Mouse (Mus musculus) embryonic facial prominence, embryonic 14.5 days (tissue): ENCODE data around the gene Ppm1f. TPM values are rescaled to one million over a fixed set of nuclear protein-coding genes. Genes with fewer than 3 reads are reported as not detected.
A peak's percentile ranks its signal among the peaks of the same experiment; 100 is the strongest.
"Not testable (repeated sequence)": the region's sequence is repeated elsewhere in the genome, so short reads cannot be mapped to it uniquely, and the experiment has no call there.

Experiments used
- ATAC-seq: fragments of 200-750 bp; cut with Nextera tagmentation; 2 replicates; pipeline ENCODE4 v1.8.0; 2017; ENCODE audit warnings: low read depth, moderate number of reproducible peaks, moderate TSS enrichment
- DNase-seq: peaks from one replicate; pipeline ENCODE4 v3.0.0-alpha.2; 2015; ENCODE audit warnings: low spot score
- H3K27ac ChIP-seq: fragments of 300-500 bp; sonication (generic); replicated peaks from 2 replicates; pipeline ENCODE4 v1.5.1; 2014; ENCODE audit warnings: low read depth, mild to moderate bottlenecking, low read length, moderate library complexity
- H3K27me3 ChIP-seq: fragments of 300-500 bp; sonication (generic); replicated peaks from 2 replicates; pipeline ENCODE4 v1.6.1; 2014; ENCODE audit warnings: low read length; ENCODE audit not compliant: control insufficient read depth, insufficient read depth
- H3K36me3 ChIP-seq: fragments of 300-500 bp; sonication (generic); 2 replicates; pipeline ENCODE4 v1.6.1; 2014; ENCODE audit warnings: low read length, mixed read lengths; ENCODE audit not compliant: control insufficient read depth, insufficient read depth
- H3K4me1 ChIP-seq: fragments of 300-500 bp; sonication (generic); 2 replicates; pipeline ENCODE4 v1.6.1; 2014; ENCODE audit warnings: antibody characterized with exemption, low read length; ENCODE audit not compliant: control insufficient read depth, insufficient read depth
- H3K4me2 ChIP-seq: fragments of 300-500 bp; sonication (generic); 2 replicates; pipeline ENCODE4 v1.6.1; 2014; ENCODE audit warnings: low read depth, mild to moderate bottlenecking, low read length, moderate library complexity, mixed read lengths
- H3K4me3 ChIP-seq: fragments of 300-500 bp; sonication (generic); 2 replicates; pipeline ENCODE4 v1.5.1; 2014; ENCODE audit warnings: low read depth, mild to moderate bottlenecking, low read length
- H3K9ac ChIP-seq: fragments of 300-500 bp; sonication (generic); 2 replicates; pipeline ENCODE4 v1.6.1; 2014; ENCODE audit warnings: low read depth, mild to moderate bottlenecking, low read length, moderate library complexity, mixed read lengths
- H3K9me3 ChIP-seq: fragments of 300-500 bp; sonication (generic); 2 replicates; pipeline ENCODE4 v1.6.1; 2016; ENCODE audit warnings: low read length; ENCODE audit not compliant: control insufficient read depth
- WGBS: fragments of 180-500 bp; shearing (Covaris S2); extraction: QIAGEN DNeasy Blood & Tissue Kit; methylation state at CpG from one replicate; pipeline ENCODE4 v1.1.7; 2014; 5-methylcytosine and 5-hydroxymethylcytosine counted together
- polyA plus RNA-seq: library from polyadenylated mRNA; unstranded; fragments of >200 nt; fragmentation: Nextera tagmentation; extraction: Ambion mirVana; gene quantifications from 2 replicates; pipeline ENCODE4 v1.2.1, GENCODE M21; 2014

Gene Ppm1f
- polyA plus RNA-seq, 1 experiment from 2014 or later: 21.6 TPM

- no peak overlapping the region for H3K4me3 ChIP-seq
- WGBS: 52% methylated on average over 3 of the region's 3 CpGs
- no peak overlapping the region for H3K27ac ChIP-seq
- no peak overlapping the region for H3K9ac ChIP-seq
- H3K4me2 ChIP-seq: no peak overlapping the region
- peaks cover 96% of the 10 kb centered on the region for H3K36me3 ChIP-seq
- H3K27me3 ChIP-seq: no peaks in the 10 kb centered on the region
- no peak for DNase-seq
- no peak for ATAC-seq
- H3K4me1 ChIP-seq: no peaks in the 10 kb centered on the region
- no peaks in the 10 kb centered on the region for H3K9me3 ChIP-seq
Observed at GRCm38 (mm10) chr16:16921021-16921435, 24.8 kb downstream of the Ppm1f start.

GRCm38 (mm10) chr16:16924481-16924880, 28.2 kb downstream of the Ppm1f start:
- Histone ChIP-seq H3K9ac (no peak overlapping the region), H3K4me1 (no peaks in the 10 kb centered on the region), H3K27ac (no peak overlapping the region), H3K9me3 (no peaks in the 10 kb centered on the region), H3K4me2 (no peak overlapping the region), H3K4me3 (no peak overlapping the region), H3K27me3 (no peaks in the 10 kb centered on the region), H3K36me3 (peaks cover 65% of the 10 kb centered on the region)
- no peak for DNase-seq
- 90% methylated on average over 3 of the region's 3 CpGs for WGBS
- ATAC-seq: no peak

- DNase-seq (peak; percentile 42), ATAC-seq (peak; percentile 78)
- H3K9ac ChIP-seq: no peak overlapping the region
- H3K4me3 ChIP-seq: no peak overlapping the region
- peaks cover 45% of the 10 kb centered on the region for H3K36me3 ChIP-seq
- no peak overlapping the region for H3K27ac ChIP-seq
- WGBS: 70% methylated on average over 5 of the region's 5 CpGs
- H3K27me3 ChIP-seq: no peaks in the 10 kb centered on the region
- no peak overlapping the region for H3K4me2 ChIP-seq
- no peaks in the 10 kb centered on the region for H3K9me3 ChIP-seq
- no peaks in the 10 kb centered on the region for H3K4me1 ChIP-seq
Observed at GRCm38 (mm10) chr16:16926536-16926935, 30.3 kb downstream of the Ppm1f start.

GRCm38 (mm10) chr16:16928908-16929307, 32.6 kb downstream of the Ppm1f start:
- not testable (repeated sequence) for H3K27ac ChIP-seq, H3K4me1 ChIP-seq, H3K27me3 ChIP-seq, H3K9me3 ChIP-seq, H3K4me2 ChIP-seq, H3K4me3 ChIP-seq, H3K9ac ChIP-seq
- peaks cover 21% of the 10 kb centered on the region for H3K36me3 ChIP-seq
- WGBS: 78% methylated on average over 3 of the region's 3 CpGs
- peak; percentile 50 for DNase-seq
- ATAC-seq: peak; percentile 39; the same call in 1 of the 2 replicates

- Histone ChIP-seq H3K27me3 (no peaks in the 10 kb centered on the region), H3K9me3 (peaks cover 4% of the 10 kb centered on the region; the same call in 1 of the 2 replicates), H3K4me3 (no peak overlapping the region), H3K4me2 (no peak overlapping the region), H3K9ac (no peak overlapping the region), H3K36me3 (0 out of 2 replicates have a peak, but pooled peaks cover 8% of the 10 kb centered on the region), H3K27ac (no peak overlapping the region), H3K4me1 (no peaks in the 10 kb centered on the region)
- ATAC-seq (no peak), DNase-seq (no peak)
- WGBS: 77% methylated on average over 3 of the region's 3 CpGs
Observed at GRCm38 (mm10) chr16:16930326-16930725, 34.1 kb downstream of the Ppm1f start.

GRCm38 (mm10) chr16:16930810-16931296, 34.6 kb downstream of the Ppm1f start:
- no peak overlapping the region for H3K4me3 ChIP-seq
- no peak overlapping the region for H3K27ac ChIP-seq
- H3K9ac ChIP-seq: no peak overlapping the region
- H3K9me3 ChIP-seq: peaks cover 4% of the 10 kb centered on the region; the same call in 1 of the 2 replicates
- 76% methylated on average over 5 of the region's 5 CpGs for WGBS
- DNase-seq (no peak), ATAC-seq (no peak)
- no peaks in the 10 kb centered on the region for H3K4me1 ChIP-seq
- H3K27me3 ChIP-seq: no peaks in the 10 kb centered on the region
- 0 out of 2 replicates have a peak, but pooled peaks cover 3% of the 10 kb centered on the region for H3K36me3 ChIP-seq
- H3K4me2 ChIP-seq: no peak overlapping the region

GRCm38 (mm10) chr16:16939543-16939942, 43.3 kb downstream of the Ppm1f start:
- H3K4me1 ChIP-seq: no peaks in the 10 kb centered on the region
- H3K27ac ChIP-seq: no peak overlapping the region
- no peaks in the 10 kb centered on the region for H3K9me3 ChIP-seq
- H3K36me3 ChIP-seq: no peaks in the 10 kb centered on the region
- DNase-seq (no peak), ATAC-seq (no peak)
- H3K27me3 ChIP-seq: no peaks in the 10 kb centered on the region
- H3K4me2 ChIP-seq: no peak overlapping the region
- H3K9ac ChIP-seq: no peak overlapping the region
- no peak overlapping the region for H3K4me3 ChIP-seq
- 94% methylated on average over 9 of the region's 9 CpGs for WGBS

GRCm38 (mm10) chr16:16941078-16941477, 44.8 kb downstream of the Ppm1f start:
- Histone ChIP-seq H3K27me3 (no peaks in the 10 kb centered on the region), H3K36me3 (no peaks in the 10 kb centered on the region), H3K9me3 (no peaks in the 10 kb centered on the region), H3K4me3 (no peak overlapping the region), H3K9ac (no peak overlapping the region), H3K4me2 (no peak overlapping the region), H3K27ac (no peak overlapping the region), H3K4me1 (no peaks in the 10 kb centered on the region)
- no peak for ATAC-seq
- 93% methylated on average over 2 of the region's 2 CpGs for WGBS
- DNase-seq: no peak

GRCm38 (mm10) chr16:16958575-16958974, 62.3 kb downstream of the Ppm1f start:
- Histone ChIP-seq H3K4me1 (no peaks in the 10 kb centered on the region), H3K9ac (no peak overlapping the region), H3K4me2 (no peak overlapping the region), H3K4me3 (no peak overlapping the region), H3K27ac (no peak overlapping the region), H3K27me3 (no peaks in the 10 kb centered on the region), H3K36me3 (no peaks in the 10 kb centered on the region), H3K9me3 (no peaks in the 10 kb centered on the region)
- ATAC-seq: no peak
- DNase-seq: peak; percentile 7
- WGBS: 23% methylated on average over 3 of the region's 5 CpGs
